Mouse (Mus musculus) left cerebral cortex, postnatal 4 days (tissue): ENCODE results near the gene Olfr186. TPM values are rescaled to one million over a fixed set of nuclear protein-coding genes. Genes with fewer than 3 reads are reported as not detected.
"Not testable (repeated sequence)": the region's sequence is repeated elsewhere in the genome, so short reads cannot be mapped to it uniquely, and the experiment has no call there.

Experiments
- DNase-seq: peaks from one replicate; pipeline ENCODE4 v3.0.0-alpha.2; 2022
- intact Hi-C: fragments of 180-260 bp; cut with DNase I; formaldehyde crosslinking; loops from one replicate; pipeline ENCODE4 v1.15.1; 2025
- total RNA-seq, 2 experiments: library from RNA; stranded (reverse); gene quantifications; 2 replicates each; pipeline ENCODE4 v1.2.3; 2021

Olfr186 gene
- total RNA-seq = not detected

DNA sequence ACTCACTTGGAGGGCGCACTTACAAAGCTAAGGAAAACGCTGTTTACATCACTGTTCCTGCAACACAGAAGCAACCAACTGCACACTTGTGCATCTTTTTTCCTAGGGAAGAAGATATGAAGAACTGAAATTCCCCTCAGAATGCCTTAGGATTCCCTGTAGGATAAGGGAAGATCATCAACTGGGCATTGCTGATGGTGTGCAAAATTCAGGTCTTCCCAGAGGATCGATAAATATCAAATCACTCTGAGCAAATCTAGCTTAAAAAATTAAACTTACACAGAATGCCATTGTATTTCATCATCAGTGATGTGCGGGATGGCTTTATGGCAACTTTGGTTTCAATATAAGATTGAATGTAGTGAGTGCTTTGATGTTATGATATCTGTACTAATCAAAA lies at the start of gene Olfr186:
Gene Olfr186 (minus strand): TSS at position 101 of the 400 bp plus-strand sequence.
- DNase-seq = no peak
- intact Hi-C loops = no loop called here

- intact Hi-C loops = no loop called here
- DNase-seq = no peak
Observed at GRCm38 (mm10) chr16:59077905-59078304, 47.8 kb upstream of the Olfr186 start, which contains the start of gene Olfr190. Gene Olfr190 (minus strand): TSS chr16:59078005.

DNA sequence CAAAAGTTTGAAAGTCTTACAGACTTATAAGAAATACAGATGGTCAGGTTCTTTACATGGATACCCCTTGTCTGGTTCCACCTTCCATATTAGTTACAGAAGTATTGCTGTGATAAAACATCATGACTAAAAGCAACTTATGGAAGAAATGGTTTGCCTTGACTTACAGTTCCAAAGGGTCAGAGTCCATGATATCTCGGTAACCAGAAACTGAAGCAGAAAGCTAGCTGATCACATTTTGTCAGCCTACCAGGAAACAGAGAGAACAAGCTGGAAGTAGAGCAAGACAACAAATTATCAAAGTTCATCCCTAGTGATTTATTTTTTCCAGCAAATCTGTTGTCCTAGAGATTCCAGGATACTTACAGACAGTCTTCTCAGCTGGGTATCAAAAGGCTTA lies 43.4 kb upstream of the Olfr186 start:
- DNase-seq = no peak
- intact Hi-C loops = no loop called here

GRCm38 (mm10) chr16:59071755-59072154 lies 41.7 kb upstream of the Olfr186 start:
- intact Hi-C loops = no loop called here
- no peak for DNase-seq

DNA sequence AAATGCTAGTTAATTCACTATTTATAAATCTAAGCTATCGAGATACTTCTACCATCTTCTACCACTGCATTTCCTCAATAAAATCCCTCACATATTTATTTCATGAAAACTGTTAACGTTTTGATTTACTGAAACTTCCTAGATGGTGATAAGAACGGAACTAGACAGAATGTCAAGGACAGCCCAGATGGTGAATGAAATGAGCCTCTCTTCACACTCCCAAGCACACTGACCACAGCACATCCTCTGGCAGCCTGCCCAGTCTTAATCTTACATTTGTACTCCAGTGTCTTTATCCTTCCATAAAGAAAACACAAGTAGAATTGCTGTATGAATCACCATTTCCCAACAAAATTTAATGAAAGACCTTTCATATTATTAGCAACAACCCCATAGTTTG lies 32.3 kb upstream of the Olfr186 start:
- intact Hi-C loops, DNase-seq: not testable (repeated sequence)

DNA sequence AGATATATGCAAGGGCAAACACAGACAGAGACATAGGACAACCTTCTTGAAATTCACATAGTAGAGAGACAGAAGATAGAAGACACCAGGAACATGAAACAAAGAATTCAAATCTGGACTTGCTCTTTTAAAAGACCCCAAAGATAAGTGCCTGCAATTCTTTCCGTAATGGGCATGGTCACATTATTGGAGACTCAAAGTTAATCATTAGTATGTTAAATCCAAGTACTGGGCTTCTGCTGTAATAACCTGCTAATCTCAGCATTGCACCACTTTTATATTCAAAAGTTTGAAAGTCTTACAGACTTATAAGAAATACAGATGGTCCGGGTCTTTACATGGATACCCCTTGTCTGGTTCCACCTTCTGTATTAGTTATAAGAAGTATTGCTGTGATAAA lies 19.2 kb upstream of the Olfr186 start:
- DNase-seq, intact Hi-C loops: not testable (repeated sequence)

GRCm38 (mm10) chr16:59048860-59049259 lies 18.8 kb upstream of the Olfr186 start:
- intact Hi-C loops = no loop called here
- no peak for DNase-seq

- DNase-seq = no peak
- intact Hi-C loops = no loop called here
Observed at GRCm38 (mm10) chr16:59047579-59047978, 17.5 kb upstream of the Olfr186 start.

DNA sequence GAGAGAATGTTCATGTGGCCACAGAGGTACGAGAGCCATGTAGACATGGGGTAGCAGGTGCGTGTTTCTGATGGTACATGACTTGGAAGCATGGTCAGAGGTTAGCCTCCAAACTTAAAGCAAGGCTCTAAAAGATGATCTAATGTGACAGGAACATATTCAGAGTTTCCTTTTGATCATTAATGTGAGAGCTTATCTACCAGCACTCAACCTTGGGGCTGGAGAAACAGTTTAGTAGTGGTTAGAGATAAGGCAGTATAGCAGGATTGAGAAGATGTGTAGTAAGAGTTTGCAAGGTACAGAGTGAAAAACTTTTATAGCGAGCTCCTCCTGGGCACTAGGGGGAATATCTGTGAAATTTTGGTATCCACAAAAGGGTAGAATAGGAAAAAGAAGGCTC lies 15.7 kb upstream of the Olfr186 start:
- intact Hi-C loops = no loop called here
- no peak for DNase-seq

DNA sequence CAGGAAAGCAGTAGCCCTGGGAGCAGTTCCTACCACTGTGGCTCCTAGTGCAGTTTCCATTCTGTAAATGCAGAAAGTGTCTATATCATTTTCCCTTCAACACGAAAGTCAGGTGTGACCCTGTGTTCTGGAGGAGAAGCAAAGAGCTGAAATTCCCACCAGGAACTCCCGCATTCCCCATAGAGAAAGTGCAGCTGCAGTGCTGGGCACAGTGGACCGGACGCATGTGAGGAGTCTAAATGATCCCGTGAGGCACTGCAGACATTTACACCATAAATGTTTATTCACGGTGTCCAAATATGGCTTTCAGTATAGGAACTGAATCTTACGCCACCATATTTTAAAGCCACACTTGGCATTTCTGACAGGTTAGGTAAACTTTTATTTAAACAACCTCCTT lies 9.6 kb upstream of the Olfr186 start, which contains the start of gene Olfr187:
Gene Olfr187 (minus strand): TSS at position 58 of the 400 bp plus-strand sequence.
- DNase-seq = no peak
- intact Hi-C loops = no loop called here

DNA sequence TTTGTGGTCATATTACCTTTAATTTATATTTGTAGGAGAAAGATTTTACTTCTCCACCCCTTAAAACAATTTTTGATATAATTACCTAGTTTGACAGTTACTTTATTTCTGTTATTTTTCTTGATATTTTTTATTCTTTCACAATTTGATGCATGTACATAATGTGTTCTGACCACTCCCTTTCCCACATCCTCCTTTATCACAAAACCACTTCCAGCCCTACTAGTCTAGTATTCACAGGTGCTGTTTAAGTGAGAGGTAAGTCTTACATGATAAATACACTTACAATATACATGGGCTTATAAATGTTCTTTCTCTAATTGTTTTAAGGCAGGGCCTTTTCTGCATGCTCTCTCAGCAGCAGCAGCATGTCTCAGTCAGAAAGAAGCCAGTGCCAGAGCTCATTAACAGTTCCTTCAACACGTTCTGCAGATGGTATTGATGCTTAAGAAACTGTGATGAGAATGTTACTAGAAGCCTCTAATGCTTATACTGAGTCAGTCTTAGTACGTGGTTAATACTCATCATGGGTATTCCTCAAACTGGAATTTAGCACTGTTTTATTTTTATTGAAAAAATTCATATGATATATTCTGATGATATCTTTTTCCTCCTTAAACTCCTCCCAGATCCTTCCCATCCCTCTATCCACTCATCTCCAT lies 16.6 kb downstream of the Olfr186 start:
- DNase-seq = no peak
- intact Hi-C loops = no loop called here

- intact Hi-C loops = no loop called here
- no peak for DNase-seq
Observed at GRCm38 (mm10) chr16:59007146-59007545, 22.9 kb downstream of the Olfr186 start.

DNA sequence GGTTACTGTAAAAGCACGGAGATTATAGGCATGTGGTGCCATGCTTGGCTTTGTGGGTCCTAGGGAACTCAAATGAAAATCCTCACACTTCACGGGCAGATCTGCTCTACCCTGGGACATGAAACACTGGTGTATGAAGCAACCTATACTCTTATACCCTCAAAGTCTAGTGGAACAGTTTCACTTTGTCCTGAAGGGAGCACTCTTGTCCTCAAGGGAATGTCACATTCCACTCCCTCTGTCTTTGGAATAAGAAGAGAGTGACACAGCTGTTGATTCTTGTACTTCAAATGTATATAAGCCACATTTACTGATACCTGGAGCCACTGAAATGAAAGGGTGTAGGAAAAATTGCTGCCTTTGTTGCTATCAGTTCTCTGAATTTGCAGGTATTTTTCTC lies 35.0 kb downstream of the Olfr186 start, which contains the start of gene Olfr183:
Gene Olfr183 (plus strand): TSS at position 301 of the 400 bp plus-strand sequence.
- intact Hi-C loops = no loop called here
- DNase-seq = no peak

Other genes with a start within 250 kb of the Olfr186 start
- not detected for gene Olfr173, start 230.0 kb downstream of the Olfr186 start, total RNA-seq
- not detected for gene Olfr175-ps1, start 203.5 kb downstream of the Olfr186 start, total RNA-seq
- gene Olfr177, start 155.5 kb downstream of the Olfr186 start, total RNA-seq = not detected
- gene Olfr178, start 138.2 kb downstream of the Olfr186 start, total RNA-seq = not detected
- not detected for gene Olfr181, start 101.5 kb downstream of the Olfr186 start, total RNA-seq
- gene Olfr180, start 100.9 kb downstream of the Olfr186 start, total RNA-seq = not detected
- gene Olfr183, start 34.9 kb downstream of the Olfr186 start, total RNA-seq = not detected
- not detected for gene Olfr187, start 9.5 kb upstream of the Olfr186 start, total RNA-seq
- gene Olfr190, start 47.7 kb upstream of the Olfr186 start, total RNA-seq = not detected
- gene Olfr191, start 59.5 kb upstream of the Olfr186 start, total RNA-seq = not detected
- not detected for gene Olfr193, start 81.6 kb upstream of the Olfr186 start, total RNA-seq
- gene Olfr194, start 90.8 kb upstream of the Olfr186 start, total RNA-seq = not detected
- not detected for gene Olfr195, start 116.8 kb upstream of the Olfr186 start, total RNA-seq
- not detected for gene Olfr196, start 140.2 kb upstream of the Olfr186 start, total RNA-seq
- not detected for gene Olfr198, start 173.2 kb upstream of the Olfr186 start, total RNA-seq
- not detected for gene Olfr199, start 189.5 kb upstream of the Olfr186 start, total RNA-seq
- gene Olfr201, start 242.3 kb upstream of the Olfr186 start, total RNA-seq = not detected